Mouse (Mus musculus) lung, adult 2 months (tissue): Measurements from ENCODE around the gene Nexn.
"Not testable (repeated sequence)": the region's sequence is repeated elsewhere in the genome, so short reads cannot be mapped to it uniquely, and the experiment has no call there.

Experiments used
- CTCF ChIP-seq: fragments of 200-500 bp; IDR thresholded peaks from 2 replicates; pipeline ENCODE4 v1.5.1; 2011; ENCODE audit warnings: mild to moderate bottlenecking, low read length, control low read depth; ENCODE audit not compliant: insufficient read depth
- POLR2A ChIP-seq: fragments of 200-500 bp; IDR thresholded peaks from 2 replicates; pipeline ENCODE4 v1.6.1; 2011; ENCODE audit warnings: low read depth, mild to moderate bottlenecking, control low read depth, low read length, borderline replicate concordance; ENCODE audit errors: extremely low read depth

DNA sequence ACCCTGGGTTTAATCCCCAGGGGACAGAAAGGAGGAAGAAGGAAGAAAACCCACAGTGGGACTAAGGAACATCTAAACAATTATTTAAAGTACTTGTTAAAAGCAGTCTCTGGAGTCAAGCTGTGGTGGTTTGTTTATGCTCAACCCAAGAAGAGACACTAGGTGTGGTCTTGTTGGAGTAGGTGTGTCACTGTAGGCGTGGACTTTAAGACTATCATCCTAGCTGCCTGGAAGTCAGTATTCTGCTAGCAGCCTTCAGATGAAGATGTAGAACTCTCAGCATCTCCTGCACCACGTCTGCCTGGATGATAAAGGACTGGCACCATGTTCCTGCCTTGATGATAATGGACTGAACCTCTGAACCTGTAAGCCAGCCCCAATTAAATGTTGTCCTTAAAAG is 68.9 kb downstream of the Nexn start:
- not testable (repeated sequence) for TF ChIP-seq CTCF, POLR2A
